Mouse (Mus musculus): ENCODE measurements around the gene Lrrc8c.
"Not testable (repeated sequence)": the region's sequence is repeated elsewhere in the genome, so short reads cannot be mapped to it uniquely, and the experiment has no call there.

Gene Lrrc8c

GRCm38 (mm10) chr5:105605736-105606135 is 86.5 kb downstream of the Lrrc8c start:
- no peak for DNase-seq

DNA sequence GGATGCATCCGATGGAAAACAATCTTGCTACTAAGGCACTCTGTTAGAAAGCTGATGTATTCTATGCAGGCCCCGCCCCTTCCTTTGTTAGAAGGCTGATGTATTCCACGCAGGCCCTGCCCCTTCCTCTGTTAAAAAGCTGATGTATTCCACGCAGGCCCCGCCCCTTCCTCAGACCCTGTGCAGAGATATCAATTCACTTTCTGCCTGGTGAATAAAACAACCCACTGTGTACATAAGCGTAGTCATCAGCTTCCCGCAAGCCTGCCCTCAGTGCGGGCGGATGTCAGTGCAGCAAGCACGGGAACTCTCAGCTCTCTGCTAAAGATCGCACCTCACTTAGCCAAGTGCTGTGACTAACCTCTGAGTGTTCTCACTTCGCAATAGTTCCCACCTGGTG is 90.5 kb downstream of the Lrrc8c start:
- no peak for DNase-seq

DNA sequence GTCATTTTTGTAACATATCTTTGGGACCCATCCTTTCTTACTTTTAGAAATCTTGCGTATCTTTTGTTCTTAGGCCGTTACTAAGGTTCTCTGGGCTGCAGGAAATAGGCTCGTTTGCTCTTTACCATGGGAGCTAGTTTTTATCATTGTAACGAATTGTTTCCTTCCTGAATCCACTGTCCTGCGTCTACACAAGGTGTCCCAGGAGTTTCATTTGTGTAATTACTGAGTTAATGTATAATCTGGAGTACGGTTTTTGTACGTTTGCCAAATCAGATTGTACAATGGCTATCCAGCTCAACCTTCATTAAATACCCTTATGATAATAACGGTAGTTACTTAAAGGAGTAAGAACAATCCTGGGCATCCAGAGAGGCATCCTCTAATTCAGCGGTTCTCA is 93.8 kb downstream of the Lrrc8c start:
- DNase-seq, result no peak

DNA sequence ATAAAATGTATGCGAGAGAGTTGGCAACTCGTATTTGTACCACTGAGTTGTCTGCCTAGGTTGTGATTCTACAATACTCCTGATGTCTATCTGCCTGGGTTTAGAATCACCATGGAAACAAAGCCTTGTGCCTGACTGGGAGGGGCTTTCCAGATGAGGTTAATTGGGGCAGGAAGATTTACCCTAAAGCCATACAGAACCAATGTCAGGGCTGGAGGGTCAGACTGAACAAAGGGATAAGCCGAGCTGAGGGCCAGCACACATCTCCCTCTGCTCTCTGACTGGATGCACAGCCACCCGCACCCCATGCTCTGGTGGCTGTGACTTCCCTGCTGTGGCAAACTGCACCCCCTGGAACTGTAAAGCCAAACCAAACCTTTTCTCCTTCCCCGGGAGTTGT is 94.8 kb downstream of the Lrrc8c start:
- no peak for DNase-seq

- no peak for DNase-seq
These were observed 95.7 kb downstream of the Lrrc8c start for GRCm38 (mm10) chr5:105614682-105615434.

GRCm38 (mm10) chr5:105615871-105616454 is 96.8 kb downstream of the Lrrc8c start:
- DNase-seq, result no peak

DNA sequence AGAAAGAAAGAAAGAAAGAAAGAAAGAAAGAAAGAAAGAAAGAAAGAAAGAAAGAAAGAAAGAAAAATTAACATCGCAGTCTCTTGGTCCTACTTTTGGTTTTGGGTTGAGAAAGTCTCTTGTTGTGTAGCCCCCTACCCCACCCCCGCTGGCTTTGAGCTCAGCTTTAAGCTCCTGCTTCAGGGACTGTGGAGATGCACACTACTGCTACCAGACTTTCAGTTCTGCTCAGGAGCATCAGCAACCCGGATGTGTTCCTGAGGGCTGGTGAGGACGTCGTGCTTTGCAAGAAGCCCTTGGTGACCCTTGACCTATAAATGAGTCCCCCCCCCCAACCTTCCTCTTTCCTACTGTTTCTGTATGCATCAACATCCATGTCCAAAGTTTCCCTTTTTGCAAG is 97.3 kb downstream of the Lrrc8c start:
- no peak for DNase-seq

DNA sequence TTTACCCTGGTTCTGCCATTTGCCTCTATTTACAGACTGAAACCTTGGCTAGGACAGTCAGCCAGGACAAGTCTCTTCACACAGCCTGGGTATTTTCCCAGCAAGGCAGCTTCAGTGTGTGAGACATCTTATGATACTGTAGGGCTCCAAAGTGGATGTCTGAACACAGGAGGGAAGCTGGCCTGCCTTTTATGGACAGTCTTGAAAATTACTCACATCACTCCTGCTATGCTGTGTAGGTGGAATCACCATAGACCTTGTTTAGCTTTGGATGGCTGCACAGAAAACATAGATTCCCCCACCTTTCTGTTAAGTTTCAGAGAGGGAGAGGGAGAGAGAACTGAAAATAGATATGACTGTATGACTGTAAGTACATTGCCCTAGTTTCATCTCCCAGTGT is 99.3 kb downstream of the Lrrc8c start:
- DNase-seq, result no peak

DNA sequence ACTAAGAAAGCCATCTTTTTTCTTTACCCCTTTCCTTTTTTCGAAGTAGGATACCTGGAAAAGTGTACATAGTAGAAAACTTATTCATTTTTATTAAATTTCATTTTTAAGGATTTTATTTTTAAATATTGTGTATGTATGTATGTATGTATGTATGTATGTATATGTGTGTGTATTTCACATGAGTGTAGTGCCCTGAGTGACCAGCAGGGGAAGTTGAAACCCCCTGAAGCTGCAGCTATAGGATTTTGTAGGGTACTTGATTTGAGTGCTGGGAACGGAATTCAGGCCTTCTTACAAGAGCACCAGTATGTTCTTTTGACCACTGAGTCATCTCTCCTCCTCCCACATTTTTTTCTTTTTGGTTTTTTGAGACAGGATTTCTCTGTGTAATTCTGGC is 100.5 kb downstream of the Lrrc8c start:
- DNase-seq, result no peak

- DNase-seq, result peak; percentile 67
These were observed 101.4 kb downstream of the Lrrc8c start for GRCm38 (mm10) chr5:105620505-105621116.

DNA sequence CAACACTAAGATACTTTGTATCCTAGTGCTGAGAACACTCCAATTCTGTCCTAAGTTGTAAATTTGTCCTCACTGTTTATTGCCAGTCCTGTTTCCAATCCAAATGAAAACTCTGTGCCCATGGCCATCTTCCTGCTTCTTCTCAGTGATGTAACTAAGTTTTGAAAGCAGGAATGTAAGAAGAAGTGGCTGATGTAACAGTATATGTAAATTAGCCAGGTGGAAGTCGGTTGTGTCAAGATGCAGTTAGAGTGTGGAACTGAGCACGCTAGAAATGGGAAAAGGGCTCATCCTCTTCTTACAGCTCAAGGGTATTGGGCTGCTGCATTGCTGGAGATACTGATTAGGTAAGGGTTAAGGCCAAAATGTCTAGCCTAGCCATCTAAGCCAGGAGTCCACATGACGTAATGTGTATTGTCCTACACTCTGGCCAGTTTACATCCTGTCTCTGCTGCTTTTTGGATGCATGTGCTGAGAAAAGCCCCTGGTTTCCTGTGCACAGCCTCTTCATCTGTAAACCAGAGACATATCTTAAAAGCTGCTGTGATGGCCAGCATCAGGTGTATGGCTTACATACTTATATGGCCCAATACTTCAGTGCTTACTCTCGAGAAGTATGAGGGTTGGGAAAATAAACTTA is 104.0 kb downstream of the Lrrc8c start:
- peak; percentile 23 for DNase-seq

- no peak for DNase-seq
These were observed 105.1 kb downstream of the Lrrc8c start for GRCm38 (mm10) chr5:105624257-105624656.

DNA sequence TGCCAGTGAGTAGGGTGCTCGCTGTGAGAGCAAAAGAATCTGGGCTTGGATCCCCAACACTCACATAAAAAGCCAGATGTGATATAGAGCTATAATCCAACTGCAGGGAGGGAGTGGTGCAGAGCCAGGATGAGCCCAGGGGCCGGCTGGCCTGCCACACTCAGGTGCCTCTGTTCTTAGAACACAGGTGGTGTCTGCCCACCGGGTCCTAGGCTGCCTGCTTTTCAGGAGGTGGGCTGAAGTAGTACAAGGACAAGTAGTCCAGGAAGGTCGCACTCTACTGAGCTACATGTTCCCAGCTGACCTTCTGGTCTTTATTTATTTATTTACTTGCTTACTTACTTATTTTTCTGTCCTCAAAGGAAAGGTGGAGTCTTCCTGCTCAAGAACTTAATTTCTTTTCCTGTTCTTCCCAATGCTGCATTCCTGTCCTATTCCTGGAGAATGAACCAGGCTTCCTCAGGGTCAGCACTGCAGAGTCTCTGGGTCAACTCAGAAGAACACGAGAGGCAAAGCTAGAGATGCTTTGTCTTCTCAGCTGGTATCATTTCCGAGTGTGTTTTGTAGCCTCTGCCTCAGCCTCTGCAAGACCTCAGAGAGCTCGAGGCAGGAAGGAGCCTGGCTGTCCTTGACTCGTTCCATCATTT is 106.4 kb downstream of the Lrrc8c start:
- peak; percentile 63 for DNase-seq

DNA sequence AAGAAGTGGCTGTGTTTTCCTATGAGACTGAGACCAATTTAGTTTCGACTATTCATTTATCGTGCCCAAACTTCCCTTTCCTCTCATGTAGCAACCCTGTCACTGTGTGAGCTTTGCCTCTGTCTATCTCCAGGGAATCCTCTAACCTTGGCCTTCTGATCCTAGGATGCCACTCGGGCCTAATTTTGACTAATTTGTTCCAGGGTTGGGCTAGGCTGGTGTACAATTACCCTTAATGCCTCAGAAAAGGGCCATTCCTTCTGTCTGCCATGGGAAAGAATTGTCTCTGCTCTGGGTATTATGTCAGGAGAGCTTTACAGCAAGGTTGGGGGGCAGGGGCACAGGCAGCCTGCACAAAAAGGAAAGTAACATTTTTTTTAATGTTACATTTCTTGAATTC is 107.2 kb downstream of the Lrrc8c start:
- DNase-seq, result no peak

- no peak for DNase-seq
These were observed 107.9 kb downstream of the Lrrc8c start for GRCm38 (mm10) chr5:105627093-105627492.

DNA sequence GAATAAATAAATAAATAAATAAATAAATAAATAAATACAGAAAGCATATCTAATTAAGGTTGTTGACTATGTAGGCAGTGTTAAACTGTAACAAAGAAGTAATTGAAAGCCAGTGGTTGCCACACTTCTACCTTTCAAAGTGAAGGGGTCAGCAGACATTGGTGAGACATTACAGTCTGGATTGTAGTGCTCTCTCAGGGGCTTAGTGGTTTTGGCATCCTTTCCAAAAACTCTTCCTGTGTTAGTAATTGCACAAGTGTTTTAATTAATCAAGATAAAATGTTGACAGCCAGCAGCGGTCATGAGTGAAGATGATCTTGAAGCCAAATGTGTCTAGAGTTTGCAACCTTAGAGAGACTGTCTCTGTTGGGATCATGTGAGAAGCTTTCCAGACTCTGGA is 110.8 kb downstream of the Lrrc8c start:
- DNase-seq, result no peak

DNA sequence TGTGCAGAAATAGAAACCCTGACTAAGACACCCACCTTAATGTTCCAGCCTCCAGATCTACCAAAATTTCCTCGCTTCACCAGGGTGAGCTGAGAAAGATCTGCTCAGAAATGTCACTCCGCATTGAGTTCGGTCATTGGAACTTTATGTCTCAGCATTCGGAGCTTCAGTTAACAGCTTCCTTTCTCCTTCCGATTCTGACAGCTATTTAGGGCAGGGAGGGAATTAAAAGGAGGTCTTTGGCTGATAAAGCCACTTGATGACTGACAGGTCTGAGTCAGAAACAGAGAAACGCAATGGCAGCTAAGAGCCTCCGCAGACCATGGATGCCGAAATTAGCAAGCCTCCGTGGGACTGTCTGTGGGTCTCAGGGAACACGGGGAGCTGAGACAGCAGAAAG is 112.9 kb downstream of the Lrrc8c start:
- no peak for DNase-seq

DNA sequence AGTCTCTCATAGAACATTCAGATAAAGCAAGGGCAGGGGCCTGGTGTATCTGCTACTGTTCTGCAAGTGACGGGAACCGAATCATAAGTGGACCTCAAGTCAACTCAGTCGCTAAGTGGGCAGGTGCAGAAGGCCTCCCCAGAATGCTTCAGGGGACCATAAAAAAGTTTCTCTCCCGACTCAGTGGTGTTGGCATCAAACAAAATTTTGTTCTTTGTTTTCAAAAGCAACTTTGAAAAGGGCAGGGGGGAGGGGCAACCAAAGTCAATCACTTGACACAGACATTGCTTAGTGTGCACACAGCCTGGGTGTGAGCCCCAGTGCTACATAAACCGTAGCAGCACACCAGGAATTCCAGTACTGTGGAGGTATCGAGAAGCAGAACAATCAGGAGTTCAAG is 116.4 kb downstream of the Lrrc8c start:
- no peak for DNase-seq

GRCm38 (mm10) chr5:105636484-105637191 is 117.5 kb downstream of the Lrrc8c start:
- DNase-seq, result no peak

GRCm38 (mm10) chr5:105638266-105638665 is 119.1 kb downstream of the Lrrc8c start:
- not testable (repeated sequence) for DNase-seq

DNA sequence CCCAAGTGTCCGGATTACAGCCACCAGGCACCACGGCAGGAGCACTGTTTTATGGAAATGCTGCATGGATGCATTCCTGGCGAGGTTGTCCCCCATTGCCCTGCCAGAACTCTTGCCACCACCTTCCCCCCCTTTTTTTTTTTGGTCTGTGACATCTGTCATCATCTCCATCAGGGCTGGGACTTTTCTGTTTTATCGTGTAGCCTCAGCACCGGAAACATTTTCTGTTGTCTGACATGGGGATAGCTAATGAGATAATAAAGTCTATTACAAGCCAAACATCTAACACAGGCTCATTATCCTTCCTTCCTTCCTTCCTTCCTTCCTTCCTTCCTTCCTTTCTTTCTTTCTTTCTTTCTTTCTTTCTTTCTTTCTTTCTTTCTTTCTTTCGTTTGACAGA is 119.7 kb downstream of the Lrrc8c start:
- no peak for DNase-seq

DNA sequence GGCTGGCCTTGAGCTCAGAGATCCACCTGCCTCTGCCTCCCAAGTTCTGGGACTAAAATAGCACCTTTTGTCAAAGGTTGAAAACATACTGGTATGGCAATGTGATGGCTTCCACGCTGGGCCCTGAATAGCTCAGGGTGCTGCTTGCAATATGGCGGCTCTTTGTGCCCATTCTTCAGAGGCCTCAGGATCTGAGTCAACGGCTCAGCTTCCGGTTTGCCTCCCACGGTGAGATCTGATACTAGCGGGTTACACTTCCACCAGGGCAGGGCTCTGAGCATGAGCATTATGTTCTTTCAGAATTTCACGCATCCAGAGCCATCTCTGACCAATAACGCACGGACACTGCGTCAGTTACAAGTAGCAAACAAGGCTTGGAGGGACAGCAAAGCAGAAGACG is 120.2 kb downstream of the Lrrc8c start:
- no peak for DNase-seq

- DNase-seq, result no peak
These were observed 123.3 kb downstream of the Lrrc8c start for GRCm38 (mm10) chr5:105642517-105642916.
